Mouse (Mus musculus): ENCODE results near the gene Vmn1r124.
"Not testable (repeated sequence)": the region's sequence is repeated elsewhere in the genome, so short reads cannot be mapped to it uniquely, and the experiment has no call there.

Gene Vmn1r124

DNA sequence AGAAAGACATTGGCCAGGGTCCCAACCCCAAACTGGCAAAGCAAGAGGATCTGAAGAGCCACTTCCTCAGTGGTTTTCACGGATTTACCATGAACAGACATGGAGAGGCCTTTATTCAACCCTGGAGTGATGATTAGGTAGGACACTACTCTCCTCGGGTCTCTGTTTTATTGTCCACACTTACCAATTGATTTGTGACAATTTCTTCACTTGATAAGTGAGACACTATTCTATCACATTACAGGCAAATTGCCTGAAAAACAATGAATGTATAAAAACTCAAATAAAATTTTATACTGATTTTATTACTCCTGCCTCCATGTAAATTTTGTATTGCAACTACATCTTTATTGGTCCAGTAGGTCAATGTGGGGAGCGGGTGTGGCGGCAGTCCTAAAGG is at the start of gene Vmn1r124:
TSS of gene Vmn1r124 (minus strand) at position 101 of the 400 bp plus-strand sequence.
- in situ Hi-C loops (cut with MseI, MboI) = not testable (repeated sequence)

DNA sequence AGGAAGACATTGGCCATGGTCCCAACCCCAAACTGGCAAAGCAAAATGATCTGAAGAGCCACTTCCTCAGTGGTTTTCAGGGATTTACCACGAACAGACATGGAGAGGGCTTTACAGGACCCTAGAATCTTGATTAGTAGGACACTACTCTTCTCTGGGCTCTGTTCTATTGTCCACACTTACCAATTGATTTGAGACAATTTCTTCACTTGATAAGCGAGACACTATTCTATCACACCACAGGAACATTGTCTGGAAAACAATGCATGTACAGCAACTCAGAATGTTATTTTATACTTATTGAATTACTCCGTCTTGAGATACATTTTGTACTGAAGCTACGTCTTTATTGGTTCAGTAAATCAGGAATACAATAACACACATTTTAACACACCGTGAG is 41.0 kb upstream of the Vmn1r124 start, which contains the start of gene Vmn1r126:
TSS of gene Vmn1r126 (minus strand) at position 101 of the 400 bp plus-strand sequence.
- in situ Hi-C loops (cut with MseI, MboI) = not testable (repeated sequence)

DNA sequence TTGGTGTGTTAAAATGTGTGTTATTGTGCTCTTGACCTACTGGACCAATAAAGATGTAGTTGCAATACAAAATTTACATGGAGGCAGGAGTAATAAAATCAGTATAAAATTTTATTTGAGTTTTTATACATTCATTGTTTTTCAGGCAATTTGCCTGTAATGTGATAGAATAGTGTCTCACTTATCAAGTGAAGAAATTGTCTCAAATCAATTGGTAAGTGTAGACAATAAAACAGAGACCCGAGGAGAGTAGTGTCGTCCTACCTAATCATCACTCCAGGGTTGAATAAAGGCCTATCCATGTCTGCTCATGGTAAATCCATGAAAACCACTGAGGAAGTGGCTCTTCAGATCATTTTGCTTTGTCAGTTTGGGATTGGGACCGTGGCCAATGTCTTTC is 11.5 kb upstream of the Vmn1r124 start, which contains the start of gene Vmn1r125:
TSS of gene Vmn1r125 (plus strand) at position 301 of the 400 bp plus-strand sequence.
- in situ Hi-C loops (cut with MseI, MboI) = not testable (repeated sequence)
